Mouse (Mus musculus): ENCODE results near the gene Stat3. TPM values are rescaled to one million over a fixed set of nuclear protein-coding genes. Genes with fewer than 3 reads are reported as not detected.
A peak's percentile ranks its signal among the peaks of the same experiment; 100 is the strongest.

The Stat3 gene
- polyA plus RNA-seq, 2 experiments = 56.1 to 65.9 TPM

DNA sequence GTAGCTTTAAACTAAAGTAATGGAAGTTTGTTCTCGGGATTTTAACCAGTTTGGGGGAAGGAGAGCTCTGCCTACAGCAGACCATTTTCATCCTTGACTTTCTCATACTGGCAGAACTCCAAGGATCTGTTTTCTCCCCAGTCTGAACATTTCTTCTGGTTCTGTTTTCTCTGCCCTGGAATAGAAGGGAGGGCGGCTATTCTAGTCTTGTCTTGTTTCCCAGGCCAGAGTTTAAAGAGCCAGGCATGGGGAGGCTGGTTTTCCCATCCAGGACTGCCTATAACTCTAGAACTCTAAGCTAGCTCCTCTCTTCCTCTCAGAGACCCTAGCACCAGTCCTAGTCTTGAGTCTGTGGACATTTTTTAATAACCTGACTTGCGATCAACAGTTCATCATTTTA, 20.5 kb upstream of the Stat3 start:
- Histone ChIP-seq H3K27me3 (ENCODE audit: control insufficient read depth, insufficient read depth, low read length) (peaks cover 18% of the 10 kb centered on the region), H3K27ac (replicated peaks; ENCODE audit: low read depth, low read length) (no peak overlapping the region), H3K4me1 (ENCODE audit: control insufficient read depth, insufficient read depth, low read length) (peaks cover 31% of the 10 kb centered on the region), H3K4me3 (replicated peaks; ENCODE audit: low read length) (no peak overlapping the region), H3K4me2 (replicated peaks; ENCODE audit: low read depth, low read length, severe bottlenecking) (peak overlapping the region; percentile 24; the same call in 1 of the 2 replicates), H3K9me3 (ENCODE audit: control insufficient read depth, low read length) (no peaks in the 10 kb centered on the region), H3K36me3 (ENCODE audit: control insufficient read depth, insufficient read depth, low read length) (peaks cover 23% of the 10 kb centered on the region), H3K9ac (ENCODE audit: low read depth, low read length, severe bottlenecking) (no peak overlapping the region)
- ATAC-seq (ENCODE audit: low FRiP score, low read depth) (no peak), DNase-seq (ENCODE audit: low spot score) (peak; percentile 34)
- 34% methylated on average over 3 of the region's 3 CpGs for whole genome bisulfite sequencing
- TF ChIP-seq POLR2A (IDR thresholded peaks at IDR 0.05; ENCODE audit: borderline replicate concordance, extremely low read depth, insufficient read depth, insufficient read length) = no peak

DNA sequence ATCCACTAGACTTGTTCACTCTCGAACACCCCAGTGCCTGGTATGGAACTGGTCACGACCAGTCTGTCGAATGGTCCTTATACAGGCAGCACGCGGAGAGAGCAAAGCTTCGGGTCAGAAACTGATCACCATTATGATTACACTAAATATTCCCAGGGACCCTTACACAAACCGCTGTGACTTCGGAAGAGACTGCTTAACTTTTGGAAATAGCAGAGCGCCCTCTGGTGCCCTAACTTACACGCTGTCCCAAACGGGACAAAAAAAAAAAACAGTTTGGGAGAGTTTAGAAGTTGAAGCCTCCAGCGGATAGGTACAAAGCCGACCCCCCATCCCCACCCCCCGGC, 20.1 kb upstream of the Stat3 start:
- no peak for TF ChIP-seq POLR2A (IDR thresholded peaks at IDR 0.05; ENCODE audit: borderline replicate concordance, extremely low read depth, insufficient read depth, insufficient read length)
- peak; percentile 83 for DNase-seq (ENCODE audit: low spot score)
- Histone ChIP-seq H3K36me3 (ENCODE audit: control insufficient read depth, insufficient read depth, low read length) (peaks cover 23% of the 10 kb centered on the region), H3K4me2 (replicated peaks; ENCODE audit: low read depth, low read length, severe bottlenecking) (peak overlapping the region; percentile 41), H3K4me1 (ENCODE audit: control insufficient read depth, insufficient read depth, low read length) (peaks cover 31% of the 10 kb centered on the region), H3K27ac (replicated peaks; ENCODE audit: low read depth, low read length) (no peak overlapping the region), H3K4me3 (replicated peaks; ENCODE audit: low read length) (peak overlapping the region; percentile 21; the same call in 1 of the 2 replicates), H3K27me3 (ENCODE audit: control insufficient read depth, insufficient read depth, low read length) (peaks cover 18% of the 10 kb centered on the region), H3K9me3 (ENCODE audit: control insufficient read depth, low read length) (no peaks in the 10 kb centered on the region), H3K9ac (ENCODE audit: low read depth, low read length, severe bottlenecking) (no peak overlapping the region)
- ATAC-seq (ENCODE audit: low FRiP score, low read depth) = no peak
- 4% methylated on average over 14 of the region's 14 CpGs for WGBS

DNA sequence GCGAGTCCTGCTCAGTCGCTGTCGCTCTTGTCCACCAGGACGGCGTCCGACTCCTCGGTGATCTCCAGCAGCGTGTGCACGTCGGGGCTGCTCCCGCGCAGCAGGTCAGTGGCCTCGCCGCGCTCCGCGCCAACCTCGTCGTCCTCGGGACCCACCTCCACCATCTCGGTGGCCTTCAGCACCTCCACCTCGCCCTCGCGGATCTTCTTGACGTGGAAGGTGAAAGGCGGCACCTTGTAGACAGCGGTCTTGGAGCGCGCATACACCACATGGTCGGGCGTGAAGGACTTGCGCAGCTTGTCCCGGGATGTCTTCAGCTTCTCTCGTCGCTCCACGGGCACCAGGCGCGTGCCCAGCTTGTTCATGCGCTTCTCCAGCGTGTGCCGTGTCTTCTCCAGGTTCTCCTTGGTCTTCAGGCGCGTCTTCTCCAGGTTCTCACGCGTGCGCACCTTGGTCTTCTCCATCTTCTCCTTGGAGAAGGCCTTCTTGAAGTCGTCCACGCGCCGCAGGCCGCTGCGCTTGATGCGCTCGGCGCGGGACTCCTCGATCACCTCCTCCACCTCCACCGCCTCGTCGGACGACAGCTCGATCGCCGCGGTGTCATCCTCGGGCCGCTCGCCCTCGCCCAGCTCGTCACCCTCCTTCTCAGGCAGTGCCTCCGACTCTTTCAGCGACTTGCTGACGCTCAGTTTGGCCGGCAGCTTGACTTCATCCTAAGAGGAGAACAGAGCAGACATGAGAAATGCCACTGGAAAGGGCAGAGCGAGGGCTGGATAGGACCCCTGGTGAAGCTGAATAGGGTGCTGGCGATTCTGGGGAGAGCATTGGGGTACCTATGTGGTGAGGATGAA, 19.5 kb upstream of the Stat3 start:
- H3K27me3 ChIP-seq (ENCODE audit: control insufficient read depth, insufficient read depth, low read length) = peaks cover 18% of the 10 kb centered on the region
- ATAC-seq (ENCODE audit: low FRiP score, low read depth) = no peak

DNA sequence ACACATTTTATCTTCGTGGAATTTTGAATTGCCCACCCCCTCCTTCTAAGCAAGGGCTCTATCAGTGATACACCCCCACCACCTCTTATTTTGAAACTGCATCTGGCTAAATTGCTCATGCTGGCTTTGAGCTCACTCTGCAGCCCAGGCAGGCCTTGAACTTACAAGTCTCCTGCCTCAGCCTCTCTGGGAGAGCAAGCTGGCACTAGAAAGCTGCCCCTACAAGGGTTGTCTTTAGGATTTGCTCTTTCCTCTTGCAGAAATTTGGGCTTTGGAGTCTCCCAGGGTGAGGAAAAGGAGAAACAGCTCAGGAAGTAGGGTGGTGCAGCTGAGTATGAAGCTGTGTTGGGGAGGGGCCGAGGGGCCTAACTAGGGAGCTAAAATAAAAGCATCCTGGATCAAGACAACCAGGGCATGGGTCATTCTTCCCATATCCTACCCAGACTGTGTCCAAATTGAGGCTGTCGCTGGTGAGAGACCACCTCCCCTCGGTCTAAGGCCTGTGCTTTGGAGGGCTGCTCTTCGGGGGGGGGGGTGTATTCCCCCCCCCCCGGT, 18.7 kb upstream of the Stat3 start:
- TF ChIP-seq POLR2A (IDR thresholded peaks at IDR 0.05; ENCODE audit: borderline replicate concordance, extremely low read depth, insufficient read depth, insufficient read length) = no peak
- DNase-seq (ENCODE audit: low spot score) = no peak
- no peak overlapping the region for H3K4me2 ChIP-seq (replicated peaks; ENCODE audit: low read depth, low read length, severe bottlenecking)
- H3K4me3 ChIP-seq (replicated peaks; ENCODE audit: low read length) = no peak overlapping the region
- H3K4me1 ChIP-seq (ENCODE audit: control insufficient read depth, insufficient read depth, low read length) = peaks cover 25% of the 10 kb centered on the region
- no peak overlapping the region for H3K27ac ChIP-seq (replicated peaks; ENCODE audit: low read depth, low read length)
- no peak for ATAC-seq (ENCODE audit: low FRiP score, low read depth)
- H3K36me3 ChIP-seq (ENCODE audit: control insufficient read depth, insufficient read depth, low read length) = peaks cover 23% of the 10 kb centered on the region
- no peaks in the 10 kb centered on the region for H3K9me3 ChIP-seq (ENCODE audit: control insufficient read depth, low read length)
- H3K9ac ChIP-seq (ENCODE audit: low read depth, low read length, severe bottlenecking) = no peak overlapping the region
- peaks cover 18% of the 10 kb centered on the region for H3K27me3 ChIP-seq (ENCODE audit: control insufficient read depth, insufficient read depth, low read length)
- 37% methylated on average over 6 of the region's 6 CpGs for WGBS

More for the DNA sequence above, 19.5 kb upstream of the Stat3 start:
- no peak for DNase-seq (ENCODE audit: low spot score)
- peak overlapping the region; percentile 21 for H3K4me3 ChIP-seq (replicated peaks; ENCODE audit: low read length)
- no peak for TF ChIP-seq POLR2A (IDR thresholded peaks at IDR 0.05; ENCODE audit: borderline replicate concordance, extremely low read depth, insufficient read depth, insufficient read length)
- no peak overlapping the region for H3K9ac ChIP-seq (ENCODE audit: low read depth, low read length, severe bottlenecking)
- H3K4me2 ChIP-seq (replicated peaks; ENCODE audit: low read depth, low read length, severe bottlenecking) = peak overlapping the region; percentile 41
- H3K9me3 ChIP-seq (ENCODE audit: control insufficient read depth, low read length) = no peaks in the 10 kb centered on the region
- peaks cover 23% of the 10 kb centered on the region for H3K36me3 ChIP-seq (ENCODE audit: control insufficient read depth, insufficient read depth, low read length)
- peaks cover 29% of the 10 kb centered on the region for H3K4me1 ChIP-seq (ENCODE audit: control insufficient read depth, insufficient read depth, low read length)
- 16% methylated on average over 74 of the region's 76 CpGs for WGBS
- no peak overlapping the region for H3K27ac ChIP-seq (replicated peaks; ENCODE audit: low read depth, low read length)

DNA sequence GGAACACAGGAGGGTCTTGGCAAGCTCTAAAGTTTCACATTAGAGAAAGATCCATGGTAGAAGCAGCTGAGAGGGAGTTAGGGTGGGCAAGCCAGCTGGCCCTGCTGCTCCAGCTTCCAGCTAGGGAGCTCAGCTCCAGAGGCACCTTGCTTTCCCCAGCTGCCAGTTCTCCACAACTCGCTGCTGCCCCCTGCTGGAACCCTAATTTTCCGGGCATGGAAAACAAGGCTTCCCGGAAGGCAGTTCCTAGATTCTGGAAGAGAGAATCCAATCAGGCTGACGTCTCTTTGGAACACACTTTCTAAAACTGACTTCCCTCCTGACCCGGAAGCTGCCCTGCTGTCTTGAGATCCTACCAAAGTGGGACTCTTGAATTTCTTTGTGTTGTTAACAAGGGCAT, 17.9 kb upstream of the Stat3 start:
- H3K4me2 ChIP-seq (replicated peaks; ENCODE audit: low read depth, low read length, severe bottlenecking) = no peak overlapping the region
- ATAC-seq (ENCODE audit: low FRiP score, low read depth) (no peak), DNase-seq (ENCODE audit: low spot score) (peak; percentile 71)
- H3K4me1 ChIP-seq (ENCODE audit: control insufficient read depth, insufficient read depth, low read length) = peaks cover 19% of the 10 kb centered on the region; the same call in 1 of the 2 replicates
- no peak overlapping the region for H3K27ac ChIP-seq (replicated peaks; ENCODE audit: low read depth, low read length)
- H3K27me3 ChIP-seq (ENCODE audit: control insufficient read depth, insufficient read depth, low read length) = peaks cover 18% of the 10 kb centered on the region
- peaks cover 23% of the 10 kb centered on the region for H3K36me3 ChIP-seq (ENCODE audit: control insufficient read depth, insufficient read depth, low read length)
- WGBS = 3% methylated on average over 5 of the region's 5 CpGs
- H3K9me3 ChIP-seq (ENCODE audit: control insufficient read depth, low read length) = no peaks in the 10 kb centered on the region
- no peak overlapping the region for H3K9ac ChIP-seq (ENCODE audit: low read depth, low read length, severe bottlenecking)
- no peak overlapping the region for H3K4me3 ChIP-seq (replicated peaks; ENCODE audit: low read length)
- TF ChIP-seq POLR2A (IDR thresholded peaks at IDR 0.05; ENCODE audit: borderline replicate concordance, extremely low read depth, insufficient read depth, insufficient read length) = no peak
